Mouse (Mus musculus) ES-E14 (cell line): ENCODE data around the gene Mterf1b. TPM values are rescaled to one million over a fixed set of nuclear protein-coding genes. Genes with fewer than 3 reads are reported as not detected.
"Not testable (repeated sequence)": the region's sequence is repeated elsewhere in the genome, so short reads cannot be mapped to it uniquely, and the experiment has no call there.

Source experiments
- DNase-seq: peaks from one replicate; pipeline ENCODE4 v3.0.0-alpha.2; 2013; ENCODE audit warnings: low read depth, low spot score
- H3K27ac ChIP-seq: 2 replicates; pipeline ENCODE4 v1.5.1; 2012; ENCODE audit warnings: low read depth, mild to moderate bottlenecking, low read length, moderate library complexity, mixed read lengths; ENCODE audit not compliant: poor library complexity, insufficient read depth, severe bottlenecking
- H3K36me3 ChIP-seq: 2 replicates; pipeline ENCODE4 v1.6.1; 2012; ENCODE audit warnings: mild to moderate bottlenecking, low read length, moderate library complexity, mixed read lengths; ENCODE audit not compliant: control insufficient read depth, poor library complexity, insufficient read depth, severe bottlenecking
- H3K4me1 ChIP-seq, 2 experiments: fragments of 150-350 bp in 1 of 2; sonication (generic) in 1 of 2; 2 replicates each; pipeline ENCODE4 v1.6.1; 2012; ENCODE audit warnings: low read length in 2 of 2, mild to moderate bottlenecking in 1 of 2, mixed read lengths in 1 of 2; ENCODE audit not compliant: control insufficient read depth in 2 of 2, insufficient read depth in 2 of 2, poor library complexity in 1 of 2
- H3K4me3 ChIP-seq, 2 experiments: fragments of 150-350 bp in 1 of 2; sonication (generic) in 1 of 2; 2 replicates each; pipeline ENCODE4 v1.5.1; 2012; ENCODE audit warnings: low read length in 2 of 2, low read depth in 1 of 2, mild to moderate bottlenecking in 1 of 2, mixed read lengths in 1 of 2; ENCODE audit not compliant: insufficient read depth in 1 of 2, poor library complexity in 1 of 2, severe bottlenecking in 1 of 2
- H3K9ac ChIP-seq: 2 replicates; pipeline ENCODE4 v1.6.1; 2012; ENCODE audit warnings: low read depth, mild to moderate bottlenecking, low read length, mixed read lengths; ENCODE audit not compliant: poor library complexity, insufficient read depth, severe bottlenecking
- H3K9me3 ChIP-seq: fragments of 150-350 bp; sonication (generic); 2 replicates; pipeline ENCODE4 v1.6.1; 2012; ENCODE audit warnings: low read depth, mild to moderate bottlenecking, low read length; ENCODE audit not compliant: control insufficient read depth, insufficient read depth
- CHD2 ChIP-seq: IDR thresholded peaks from 2 replicates; pipeline ENCODE4 v1.6.1; 2014; ENCODE audit warnings: mild to moderate bottlenecking, low read depth, low read length, inconsistent platforms
- HCFC1 ChIP-seq: IDR thresholded peaks from 2 replicates; pipeline ENCODE4 v1.6.1; 2012; ENCODE audit warnings: low read length, inconsistent platforms, borderline replicate concordance; ENCODE audit not compliant: insufficient read depth
- MAFK ChIP-seq: IDR thresholded peaks from 2 replicates; pipeline ENCODE4 v1.6.1; 2014; ENCODE audit warnings: mild to moderate bottlenecking, low read depth, low read length, inconsistent platforms; ENCODE audit not compliant: insufficient read depth
- ZC3H11A ChIP-seq: IDR thresholded peaks from 2 replicates; pipeline ENCODE4 v1.6.1; 2012; ENCODE audit warnings: low read depth, mild to moderate bottlenecking, inconsistent platforms, low read length, borderline replicate concordance
- ZNF384 ChIP-seq: IDR thresholded peaks from 2 replicates; pipeline ENCODE4 v1.6.1; 2012; ENCODE audit warnings: low read depth, low read length, inconsistent platforms
- in situ Hi-C, 2 experiments: fragments of 600-800 bp; cut with MboI; formaldehyde crosslinking; loops; one replicate each; pipeline ENCODE4 v1.15.1; 2025; ENCODE audit warnings: low sequenced_read_pairs in 2 of 2, inconsistent platforms in 1 of 2; ENCODE audit not compliant: unreplicated experiment in 2 of 2
- total RNA-seq: library from RNA; depleted of rRNA; stranded (reverse); fragments of 300-350 nt; gene quantifications from 2 replicates; pipeline ENCODE4 v1.2.3, GENCODE M21; 2012

The Mterf1b gene
- total RNA-seq, 1 experiment = 4.1 TPM

GRCm38 (mm10) chr5:4179364-4179763, 12.8 kb upstream of the Mterf1b start:
- DNase-seq = no peak
- H3K36me3 ChIP-seq = no peaks in the 10 kb centered on the region
- H3K4me3 ChIP-seq = no peak overlapping the region
- no peak overlapping the region for H3K27ac ChIP-seq
- in situ Hi-C loops = no loop called here
- TF ChIP-seq ZNF384 (no peak), MAFK (no peak), ZC3H11A (no peak), CHD2 (no peak), HCFC1 (no peak)
- H3K9ac ChIP-seq = no peak overlapping the region
- H3K4me1 ChIP-seq = no peaks in the 10 kb centered on the region
- no peaks in the 10 kb centered on the region for H3K9me3 ChIP-seq

GRCm38 (mm10) chr5:4186815-4187214, 5.4 kb upstream of the Mterf1b start:
- Histone ChIP-seq H3K9ac (no peak overlapping the region), H3K4me1 (no peaks in the 10 kb centered on the region), H3K4me3 (no peak overlapping the region), H3K27ac (no peak overlapping the region), H3K9me3 (no peaks in the 10 kb centered on the region), H3K36me3 (no peaks in the 10 kb centered on the region)
- in situ Hi-C loops = no loop called here
- no peak for DNase-seq
- TF ChIP-seq MAFK = no peak
- TF ChIP-seq ZNF384 = no peak
- TF ChIP-seq ZC3H11A = no peak
- TF ChIP-seq CHD2 = no peak
- TF ChIP-seq HCFC1 = no peak

- H3K36me3 ChIP-seq, H3K27ac ChIP-seq, DNase-seq, H3K9me3 ChIP-seq, H3K4me1 ChIP-seq, in situ Hi-C loops: not testable (repeated sequence)
- H3K4me3 ChIP-seq = peak overlapping the region; percentile 67 to 86
- peak overlapping the region; percentile 67; the same call in 1 of the 2 replicates for H3K9ac ChIP-seq
Observed at GRCm38 (mm10) chr5:4192481-4193246, 497 bp downstream of the Mterf1b start.

GRCm38 (mm10) chr5:4193247-4193628, 1.1 kb downstream of the Mterf1b start:
- H3K27ac ChIP-seq = no peak overlapping the region
- no peaks in the 10 kb centered on the region for H3K36me3 ChIP-seq
- no peaks in the 10 kb centered on the region for H3K9me3 ChIP-seq
- H3K9ac ChIP-seq = no peak overlapping the region; the same call in 1 of the 2 replicates
- peaks cover 3 to 6% of the 10 kb centered on the region in 2 experiments; a peak in 2 of 4 replicates for H3K4me1 ChIP-seq
- peak overlapping the region; percentile 67 to 86; a peak in 3 of 4 replicates for H3K4me3 ChIP-seq
- no peak for TF ChIP-seq MAFK
- TF ChIP-seq HCFC1 = no peak
- no peak for TF ChIP-seq ZNF384
- TF ChIP-seq ZC3H11A = no peak
- TF ChIP-seq CHD2 = no peak
- DNase-seq = no peak
- in situ Hi-C loops = no loop called here

- Histone ChIP-seq H3K4me3 (no peak overlapping the region), H3K9ac (no peak overlapping the region), H3K9me3 (no peaks in the 10 kb centered on the region), H3K27ac (no peak overlapping the region), H3K36me3 (no peaks in the 10 kb centered on the region), H3K4me1 (peaks cover 3 to 6% of the 10 kb centered on the region in 2 experiments; a peak in 2 of 4 replicates)
- in situ Hi-C loops = no loop called here
- TF ChIP-seq MAFK = no peak
- TF ChIP-seq ZC3H11A = no peak
- no peak for TF ChIP-seq CHD2
- no peak for TF ChIP-seq ZNF384
- TF ChIP-seq HCFC1 = no peak
- no peak for DNase-seq
Observed at GRCm38 (mm10) chr5:4194166-4194565, 2.0 kb downstream of the Mterf1b start.
